Mouse (Mus musculus): ENCODE data around the gene Dbr1. TPM values are rescaled to one million over a fixed set of nuclear protein-coding genes. Genes with fewer than 3 reads are reported as not detected.
"Not testable (repeated sequence)": the region's sequence is repeated elsewhere in the genome, so short reads cannot be mapped to it uniquely, and the experiment has no call there.

Gene Dbr1
- polyA plus RNA-seq, 1 experiment from 2014 or later, result 28.6 TPM

DNA sequence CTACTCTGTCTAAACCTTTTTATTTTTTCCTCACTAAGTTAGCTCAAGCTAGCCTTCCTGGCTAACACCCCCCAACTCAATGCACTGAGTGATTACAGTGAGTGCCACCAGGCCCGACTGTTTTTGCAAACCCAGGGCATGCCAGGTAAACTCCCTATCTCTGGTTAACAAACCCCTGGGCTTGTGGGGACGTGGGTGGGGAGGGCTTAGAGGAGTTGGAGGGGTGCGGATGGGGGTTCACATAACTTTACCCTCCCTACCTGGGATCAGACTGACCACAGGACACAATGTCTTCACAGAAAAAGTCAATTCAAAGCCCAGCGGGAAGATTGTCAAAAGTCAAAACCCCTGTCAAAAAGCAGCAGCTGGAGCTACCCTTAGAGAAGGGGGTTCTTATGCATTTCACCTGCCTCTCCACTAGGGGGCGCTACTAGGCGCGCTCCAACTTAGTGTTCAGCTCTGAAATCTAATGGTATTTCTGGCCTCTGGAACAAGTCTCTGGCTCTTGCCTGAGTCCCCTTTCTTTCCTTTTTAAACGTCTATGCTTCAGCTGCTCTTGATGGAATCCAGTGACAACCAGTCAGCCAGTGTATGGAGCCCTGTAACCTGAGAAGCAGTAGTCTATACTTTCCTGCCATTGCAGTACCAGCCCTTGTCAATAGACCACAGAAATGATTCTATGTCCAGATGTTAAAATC, 12.1 kb downstream of the Dbr1 start:
- 28% methylated on average over 8 of the region's 8 CpGs for WGBS
- Histone ChIP-seq H3K36me3 (ENCODE audit: control insufficient read depth, insufficient read depth, low read length) (peaks cover 19% of the 10 kb centered on the region), H3K27ac (ENCODE audit: low read depth, low read length) (no peak overlapping the region), H3K4me1 (ENCODE audit: control insufficient read depth, insufficient read depth, low read length) (no peaks in the 10 kb centered on the region), H3K9me3 (ENCODE audit: control insufficient read depth, low read length) (no peaks in the 10 kb centered on the region), H3K4me3 (ENCODE audit: low read length) (no peak overlapping the region), H3K27me3 (ENCODE audit: control insufficient read depth, insufficient read depth, low read length) (no peaks in the 10 kb centered on the region), H3K4me2 (replicated peaks; ENCODE audit: low read depth, low read length) (no peak overlapping the region), H3K9ac (ENCODE audit: low read depth, low read length) (no peak overlapping the region)
- ATAC-seq (ENCODE audit: low FRiP score, low TSS enrichment), result peak; percentile 60; the same call in 1 of the 2 replicates

DNA sequence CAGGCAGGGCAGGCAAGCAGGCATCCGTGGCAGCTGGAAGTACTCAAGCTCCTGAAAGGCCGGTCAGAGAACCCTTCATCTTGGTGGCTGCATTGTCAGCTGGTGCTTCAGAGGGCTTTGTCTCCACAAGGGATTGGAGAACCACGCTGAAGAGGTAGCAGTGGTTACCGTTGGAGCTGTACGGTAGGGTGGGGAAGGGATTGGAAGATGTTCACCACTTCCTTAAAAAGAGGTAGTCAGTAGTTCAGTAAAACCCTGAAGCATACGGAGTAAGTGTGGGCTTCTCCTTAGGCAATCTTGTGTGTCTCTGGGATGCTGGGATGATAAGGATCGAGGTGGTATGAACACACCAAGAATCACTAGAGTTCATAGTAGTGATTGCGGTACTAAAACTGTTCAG, 15.5 kb downstream of the Dbr1 start:
- Histone ChIP-seq H3K4me2 (replicated peaks; ENCODE audit: low read depth, low read length) (no peak overlapping the region), H3K4me3 (ENCODE audit: low read length) (no peak overlapping the region), H3K36me3 (ENCODE audit: control insufficient read depth, insufficient read depth, low read length) (no peaks in the 10 kb centered on the region), H3K27me3 (ENCODE audit: control insufficient read depth, insufficient read depth, low read length) (no peaks in the 10 kb centered on the region), H3K4me1 (ENCODE audit: control insufficient read depth, insufficient read depth, low read length) (no peaks in the 10 kb centered on the region), H3K27ac (ENCODE audit: low read depth, low read length) (no peak overlapping the region), H3K9me3 (ENCODE audit: control insufficient read depth, low read length) (no peaks in the 10 kb centered on the region), H3K9ac (ENCODE audit: low read depth, low read length) (no peak overlapping the region)
- 73% methylated on average over 8 of the region's 8 CpGs for WGBS
- ATAC-seq (ENCODE audit: low FRiP score, low TSS enrichment), result no peak

DNA sequence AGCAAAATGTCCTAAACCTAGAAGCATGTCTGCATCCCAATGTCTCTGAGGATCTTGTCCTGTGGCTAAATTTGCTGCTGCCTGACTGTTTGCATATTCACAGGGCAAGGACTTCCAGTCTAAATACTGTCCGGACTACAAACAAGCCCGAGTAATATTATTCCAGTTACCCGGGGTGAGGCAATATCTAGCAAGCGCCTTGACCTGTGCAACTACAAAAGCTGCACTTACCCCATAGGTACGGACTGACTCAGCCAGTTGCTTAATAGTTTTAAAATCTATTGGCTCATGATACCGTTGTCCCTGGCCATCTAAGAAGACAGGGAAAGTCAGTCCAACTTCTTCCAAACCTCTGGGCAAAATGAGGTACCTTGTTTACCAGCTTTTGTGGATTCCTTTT, 23.5 kb downstream of the Dbr1 start:
- ATAC-seq (ENCODE audit: low FRiP score, low TSS enrichment); H3K27me3 ChIP-seq (ENCODE audit: control insufficient read depth, insufficient read depth, low read length); H3K4me2 ChIP-seq (replicated peaks; ENCODE audit: low read depth, low read length); H3K4me1 ChIP-seq (ENCODE audit: control insufficient read depth, insufficient read depth, low read length); H3K9ac ChIP-seq (ENCODE audit: low read depth, low read length); H3K27ac ChIP-seq (ENCODE audit: low read depth, low read length); H3K4me3 ChIP-seq (ENCODE audit: low read length); H3K9me3 ChIP-seq (ENCODE audit: control insufficient read depth, low read length); H3K36me3 ChIP-seq (ENCODE audit: control insufficient read depth, insufficient read depth, low read length): not testable (repeated sequence)
- 94% methylated on average over 6 of the region's 6 CpGs for WGBS

DNA sequence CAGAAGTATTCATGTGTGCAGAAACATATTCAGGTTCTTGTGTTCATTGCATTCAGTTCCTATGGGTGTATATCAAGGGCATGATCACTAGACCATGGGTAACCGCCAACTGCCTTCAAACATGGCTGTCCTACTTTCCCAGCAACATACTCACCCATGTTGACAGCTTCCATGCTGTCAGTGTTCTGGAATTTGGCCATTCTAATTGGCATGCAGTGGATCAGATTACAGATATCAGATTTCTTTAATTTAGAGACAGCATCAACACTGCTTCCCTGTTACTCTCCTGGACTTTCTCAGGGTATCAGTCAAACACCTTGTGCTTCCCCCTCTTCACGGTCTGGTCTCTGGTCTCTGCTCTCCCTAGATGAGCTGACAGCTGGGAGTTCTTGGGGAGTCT, 28.0 kb downstream of the Dbr1 start:
- Histone ChIP-seq H3K9ac (ENCODE audit: low read depth, low read length) (no peak overlapping the region), H3K27ac (ENCODE audit: low read depth, low read length) (no peak overlapping the region), H3K9me3 (ENCODE audit: control insufficient read depth, low read length) (no peaks in the 10 kb centered on the region), H3K4me1 (ENCODE audit: control insufficient read depth, insufficient read depth, low read length) (no peaks in the 10 kb centered on the region), H3K27me3 (ENCODE audit: control insufficient read depth, insufficient read depth, low read length) (no peaks in the 10 kb centered on the region; the same call in 1 of the 2 replicates), H3K36me3 (ENCODE audit: control insufficient read depth, insufficient read depth, low read length) (no peaks in the 10 kb centered on the region), H3K4me3 (ENCODE audit: low read length) (no peak overlapping the region), H3K4me2 (replicated peaks; ENCODE audit: low read depth, low read length) (no peak overlapping the region)
- no peak for ATAC-seq (ENCODE audit: low FRiP score, low TSS enrichment)
- 59% methylated on average over 2 of the region's 2 CpGs for WGBS

DNA sequence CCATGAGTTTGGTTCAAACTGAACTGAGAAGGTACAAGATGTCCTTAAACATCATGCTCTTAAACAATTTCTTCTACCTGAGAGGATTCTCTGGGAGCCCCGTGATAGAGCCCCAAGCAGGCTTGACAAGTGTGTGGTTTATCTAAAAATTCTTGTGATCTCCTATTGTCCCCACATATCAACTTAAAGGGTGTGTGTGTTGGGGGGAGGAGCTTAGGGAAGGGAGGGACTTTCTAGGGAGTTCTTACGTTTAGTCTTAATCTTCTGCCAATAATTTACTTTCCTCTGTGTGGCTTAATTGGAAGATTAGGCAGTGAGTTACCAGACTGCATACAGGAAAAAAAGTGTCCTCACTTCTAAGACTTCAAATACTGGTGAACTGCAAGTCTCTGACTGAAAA, 36.6 kb downstream of the Dbr1 start, which contains the start of gene A4gnt:
Gene A4gnt (plus strand): TSS at position 301 of the 400 bp plus-strand sequence.
- Histone ChIP-seq H3K27ac (ENCODE audit: low read depth, low read length) (no peak within 1 kb of the TSS), H3K9ac (ENCODE audit: low read depth, low read length) (no peak within 1 kb of the TSS), H3K27me3 (ENCODE audit: control insufficient read depth, insufficient read depth, low read length) (no peaks in the 10 kb centered on the region; the same call in 1 of the 2 replicates), H3K9me3 (ENCODE audit: control insufficient read depth, low read length) (no peaks in the 10 kb centered on the region), H3K4me3 (ENCODE audit: low read length) (no peak within 1 kb of the TSS), H3K4me2 (replicated peaks; ENCODE audit: low read depth, low read length) (no peak within 1 kb of the TSS), H3K36me3 (ENCODE audit: control insufficient read depth, insufficient read depth, low read length) (no peaks in the 10 kb centered on the region), H3K4me1 (ENCODE audit: control insufficient read depth, insufficient read depth, low read length) (no peaks in the 10 kb centered on the region)
- no peak for ATAC-seq (ENCODE audit: low FRiP score, low TSS enrichment)
- 60% methylated on average over 2 of the region's 2 CpGs for WGBS

DNA sequence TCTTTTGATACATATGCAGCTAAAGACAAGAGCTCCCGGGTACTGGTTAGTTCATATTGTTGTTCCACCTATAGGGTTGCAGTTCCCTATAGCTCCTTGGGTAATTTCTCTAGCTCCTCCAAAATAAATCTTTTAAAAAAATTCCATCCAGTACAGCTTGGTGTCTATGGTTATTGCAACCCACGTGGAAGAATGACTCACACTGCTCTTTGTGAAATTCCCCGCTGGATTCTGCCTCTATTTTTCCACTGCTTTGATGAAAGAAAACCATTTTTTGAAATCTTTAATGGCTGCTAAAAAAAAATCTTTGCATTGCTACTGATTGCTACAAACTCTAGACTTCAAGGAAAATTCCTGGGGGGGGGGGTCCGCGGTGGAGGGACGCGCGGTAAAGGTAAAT, 44.1 kb downstream of the Dbr1 start:
- Histone ChIP-seq H3K4me2 (replicated peaks; ENCODE audit: low read depth, low read length) (no peak overlapping the region), H3K9ac (ENCODE audit: low read depth, low read length) (no peak overlapping the region), H3K9me3 (ENCODE audit: control insufficient read depth, low read length) (no peaks in the 10 kb centered on the region), H3K4me3 (ENCODE audit: low read length) (no peak overlapping the region), H3K4me1 (ENCODE audit: control insufficient read depth, insufficient read depth, low read length) (no peaks in the 10 kb centered on the region), H3K27me3 (ENCODE audit: control insufficient read depth, insufficient read depth, low read length) (no peaks in the 10 kb centered on the region), H3K36me3 (ENCODE audit: control insufficient read depth, insufficient read depth, low read length) (no peaks in the 10 kb centered on the region), H3K27ac (ENCODE audit: low read depth, low read length) (no peak overlapping the region)
- WGBS, result 96% methylated on average over 8 of the region's 8 CpGs
- no peak for ATAC-seq (ENCODE audit: low FRiP score, low TSS enrichment)

DNA sequence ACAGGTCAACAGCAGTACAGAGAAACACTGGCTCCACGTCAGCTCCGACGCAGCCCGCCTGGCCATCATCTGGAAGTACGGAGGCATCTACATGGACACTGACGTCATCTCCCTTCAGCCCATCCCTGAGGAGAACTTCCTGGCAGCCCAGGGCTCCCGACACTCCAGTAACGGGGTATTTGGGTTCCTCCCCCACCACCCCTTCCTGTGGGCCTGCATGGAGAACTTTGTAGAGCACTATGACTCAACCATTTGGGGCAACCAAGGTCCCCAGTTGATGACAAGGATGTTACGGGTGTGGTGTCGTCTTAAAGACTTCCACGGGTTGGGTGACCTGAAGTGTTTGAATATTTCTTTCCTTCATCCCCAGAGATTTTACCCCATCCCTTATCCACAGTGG, 44.6 kb downstream of the Dbr1 start:
- H3K4me3 ChIP-seq (ENCODE audit: low read length), result no peak overlapping the region
- H3K4me1 ChIP-seq (ENCODE audit: control insufficient read depth, insufficient read depth, low read length), result no peaks in the 10 kb centered on the region
- ATAC-seq (ENCODE audit: low FRiP score, low TSS enrichment), result no peak
- no peaks in the 10 kb centered on the region for H3K27me3 ChIP-seq (ENCODE audit: control insufficient read depth, insufficient read depth, low read length)
- no peaks in the 10 kb centered on the region for H3K36me3 ChIP-seq (ENCODE audit: control insufficient read depth, insufficient read depth, low read length)
- no peak overlapping the region for H3K4me2 ChIP-seq (replicated peaks; ENCODE audit: low read depth, low read length)
- H3K27ac ChIP-seq (ENCODE audit: low read depth, low read length), result no peak overlapping the region
- H3K9ac ChIP-seq (ENCODE audit: low read depth, low read length), result no peak overlapping the region
- H3K9me3 ChIP-seq (ENCODE audit: control insufficient read depth, low read length), result no peaks in the 10 kb centered on the region
- WGBS, result 84% methylated on average over 11 of the region's 11 CpGs

DNA sequence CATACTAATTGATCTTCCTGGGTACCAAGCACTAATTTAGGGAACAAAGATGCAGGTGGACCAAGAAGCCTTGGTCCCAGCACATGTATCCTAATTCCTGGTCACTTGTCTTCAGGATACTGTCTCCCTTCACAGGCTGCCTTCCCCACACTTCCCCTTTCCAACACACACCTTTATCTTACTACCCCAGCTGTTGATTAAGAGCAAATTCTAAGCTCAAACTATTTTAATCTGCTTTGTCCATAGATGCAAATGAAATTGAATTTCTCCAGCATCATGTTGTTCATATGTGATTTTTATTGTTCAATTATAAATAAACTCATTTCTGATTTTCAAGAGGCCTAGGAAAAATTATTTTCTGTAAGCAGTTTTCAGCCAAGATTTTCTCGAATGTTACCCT, 46.4 kb downstream of the Dbr1 start:
- H3K9ac ChIP-seq (ENCODE audit: low read depth, low read length), result no peak overlapping the region
- 85% methylated on average over 1 of the region's 1 CpGs for WGBS
- no peaks in the 10 kb centered on the region for H3K4me1 ChIP-seq (ENCODE audit: control insufficient read depth, insufficient read depth, low read length)
- H3K4me2 ChIP-seq (replicated peaks; ENCODE audit: low read depth, low read length), result no peak overlapping the region
- H3K27me3 ChIP-seq (ENCODE audit: control insufficient read depth, insufficient read depth, low read length), result no peaks in the 10 kb centered on the region
- no peak for ATAC-seq (ENCODE audit: low FRiP score, low TSS enrichment)
- no peaks in the 10 kb centered on the region for H3K9me3 ChIP-seq (ENCODE audit: control insufficient read depth, low read length)
- no peak overlapping the region for H3K4me3 ChIP-seq (ENCODE audit: low read length)
- H3K27ac ChIP-seq (ENCODE audit: low read depth, low read length), result no peak overlapping the region
- no peaks in the 10 kb centered on the region for H3K36me3 ChIP-seq (ENCODE audit: control insufficient read depth, insufficient read depth, low read length)

DNA sequence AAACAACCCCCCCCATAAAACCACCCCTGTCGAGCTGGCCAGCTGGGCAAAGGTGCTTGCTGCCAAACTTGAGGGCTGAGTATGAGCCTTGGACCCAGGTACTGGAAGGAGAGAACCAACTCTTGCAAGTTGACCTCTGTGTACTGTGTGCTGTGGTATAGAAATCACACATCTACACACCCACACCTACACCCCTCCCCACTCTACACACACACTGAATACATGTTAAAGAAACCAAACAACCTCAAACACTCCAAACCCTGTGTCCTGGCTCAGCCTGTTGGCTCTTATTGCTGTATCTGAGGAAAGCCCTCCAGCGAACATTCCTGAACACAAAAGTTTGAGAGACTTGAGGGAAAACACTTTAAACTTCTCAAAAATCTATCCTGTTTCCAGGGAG, 47.4 kb downstream of the Dbr1 start:
- H3K36me3 ChIP-seq (ENCODE audit: control insufficient read depth, insufficient read depth, low read length), result no peaks in the 10 kb centered on the region
- H3K27me3 ChIP-seq (ENCODE audit: control insufficient read depth, insufficient read depth, low read length), result no peaks in the 10 kb centered on the region
- no peak overlapping the region for H3K27ac ChIP-seq (ENCODE audit: low read depth, low read length)
- no peak overlapping the region for H3K4me2 ChIP-seq (replicated peaks; ENCODE audit: low read depth, low read length)
- no peak overlapping the region for H3K4me3 ChIP-seq (ENCODE audit: low read length)
- H3K9ac ChIP-seq (ENCODE audit: low read depth, low read length), result no peak overlapping the region
- 48% methylated on average over 2 of the region's 2 CpGs for WGBS
- H3K4me1 ChIP-seq (ENCODE audit: control insufficient read depth, insufficient read depth, low read length), result no peaks in the 10 kb centered on the region
- H3K9me3 ChIP-seq (ENCODE audit: control insufficient read depth, low read length), result no peaks in the 10 kb centered on the region
- ATAC-seq (ENCODE audit: low FRiP score, low TSS enrichment), result no peak
